Mouse (Mus musculus): ENCODE data around the gene Tubgcp5. TPM values are rescaled to one million over a fixed set of nuclear protein-coding genes. Genes with fewer than 3 reads are reported as not detected.
A peak's percentile ranks its signal among the peaks of the same experiment; 100 is the strongest.
"Not testable (repeated sequence)": the region's sequence is repeated elsewhere in the genome, so short reads cannot be mapped to it uniquely, and the experiment has no call there.

Gene Tubgcp5
- total RNA-seq (2021): 10 to 100 TPM; 25.1 to 27.2 TPM
- long read RNA-seq, transcript Tubgcp5-201 (23 exons, 3,905 nt): major isoform, 24 of 32 reads
- long read RNA-seq, partial matches to known transcripts: 4 of 32 reads
- long read RNA-seq, other reads (novel, unspliced or antisense): 3 of 32 reads

GRCm38 (mm10) chr7:55793952-55794603 is at the start of gene Tubgcp5:
Tubgcp5 (plus strand) TSS chr7:55794154.
- peak; percentile 94 to 96 for DNase-seq (ENCODE audit: low spot score in 2 of 2)

GRCm38 (mm10) chr7:55744566-55745220 is 49.3 kb upstream of the Tubgcp5 start:
- peak; percentile 81 to 91 for DNase-seq (ENCODE audit: low spot score in 2 of 2)

- no peak for DNase-seq (ENCODE audit: low spot score in 2 of 2)
Measured at GRCm38 (mm10) chr7:55750841-55751240, 43.1 kb upstream of the Tubgcp5 start.

- DNase-seq (ENCODE audit: low spot score in 2 of 2): no peak
Measured at GRCm38 (mm10) chr7:55759346-55759745, 34.6 kb upstream of the Tubgcp5 start.

- no peak for DNase-seq (ENCODE audit: low spot score in 2 of 2)
Measured at GRCm38 (mm10) chr7:55767926-55768325, 26.0 kb upstream of the Tubgcp5 start, which contains the start of gene Siglech. Siglech (plus strand) TSS chr7:55768178.

GRCm38 (mm10) chr7:55780011-55780410 is 13.9 kb upstream of the Tubgcp5 start:
- no peak for DNase-seq (ENCODE audit: low spot score in 2 of 2)

GRCm38 (mm10) chr7:55782493-55782892 is 11.5 kb upstream of the Tubgcp5 start:
- no peak for DNase-seq (ENCODE audit: low spot score in 2 of 2)

GRCm38 (mm10) chr7:55784580-55784979 is 9.4 kb upstream of the Tubgcp5 start:
- no peak for DNase-seq (ENCODE audit: low spot score in 2 of 2)

- DNase-seq (ENCODE audit: low spot score in 2 of 2): not testable (repeated sequence)
Measured at GRCm38 (mm10) chr7:55790586-55790985, 3.4 kb upstream of the Tubgcp5 start.

- peak; percentile 10 to 53 for DNase-seq (ENCODE audit: low spot score in 2 of 2)
Measured at GRCm38 (mm10) chr7:55792280-55792679, 1.7 kb upstream of the Tubgcp5 start.

GRCm38 (mm10) chr7:55793236-55793951 is 560 bp upstream of the Tubgcp5 start:
- no peak for DNase-seq (ENCODE audit: low spot score in 2 of 2)

- no peak for DNase-seq (ENCODE audit: low spot score in 2 of 2)
Measured at GRCm38 (mm10) chr7:55799981-55800380, 6.0 kb downstream of the Tubgcp5 start.

GRCm38 (mm10) chr7:55809967-55810366 is 16.0 kb downstream of the Tubgcp5 start:
- no peak for DNase-seq (ENCODE audit: low spot score in 2 of 2)

- no peak for DNase-seq (ENCODE audit: low spot score in 2 of 2)
Measured at GRCm38 (mm10) chr7:55824468-55824867, 30.5 kb downstream of the Tubgcp5 start.

GRCm38 (mm10) chr7:55827551-55827950 is 33.6 kb downstream of the Tubgcp5 start:
- no peak for DNase-seq (ENCODE audit: low spot score in 2 of 2)

- DNase-seq (ENCODE audit: low spot score in 2 of 2): no peak
Measured at GRCm38 (mm10) chr7:55836877-55837276, 42.9 kb downstream of the Tubgcp5 start.

- DNase-seq (ENCODE audit: low spot score in 2 of 2): no peak
Measured at GRCm38 (mm10) chr7:55841445-55841844, 47.5 kb downstream of the Tubgcp5 start, which contains the start of gene Cyfip1. Cyfip1 (plus strand) TSS chr7:55841745.

GRCm38 (mm10) chr7:55841977-55842503 is 48.1 kb downstream of the Tubgcp5 start:
- DNase-seq (ENCODE audit: low spot score in 2 of 2): peak; percentile 87 to 91

GRCm38 (mm10) chr7:55842504-55843152 is 48.7 kb downstream of the Tubgcp5 start:
- DNase-seq (ENCODE audit: low spot score in 2 of 2): peak in 1 of 2 experiments; percentile 51

- DNase-seq (ENCODE audit: low spot score in 2 of 2): no peak
Measured at GRCm38 (mm10) chr7:55846606-55847312, 52.8 kb downstream of the Tubgcp5 start.
